ENCODE assay signal across 8 mouse cellular contexts in the genomic region with DNA sequence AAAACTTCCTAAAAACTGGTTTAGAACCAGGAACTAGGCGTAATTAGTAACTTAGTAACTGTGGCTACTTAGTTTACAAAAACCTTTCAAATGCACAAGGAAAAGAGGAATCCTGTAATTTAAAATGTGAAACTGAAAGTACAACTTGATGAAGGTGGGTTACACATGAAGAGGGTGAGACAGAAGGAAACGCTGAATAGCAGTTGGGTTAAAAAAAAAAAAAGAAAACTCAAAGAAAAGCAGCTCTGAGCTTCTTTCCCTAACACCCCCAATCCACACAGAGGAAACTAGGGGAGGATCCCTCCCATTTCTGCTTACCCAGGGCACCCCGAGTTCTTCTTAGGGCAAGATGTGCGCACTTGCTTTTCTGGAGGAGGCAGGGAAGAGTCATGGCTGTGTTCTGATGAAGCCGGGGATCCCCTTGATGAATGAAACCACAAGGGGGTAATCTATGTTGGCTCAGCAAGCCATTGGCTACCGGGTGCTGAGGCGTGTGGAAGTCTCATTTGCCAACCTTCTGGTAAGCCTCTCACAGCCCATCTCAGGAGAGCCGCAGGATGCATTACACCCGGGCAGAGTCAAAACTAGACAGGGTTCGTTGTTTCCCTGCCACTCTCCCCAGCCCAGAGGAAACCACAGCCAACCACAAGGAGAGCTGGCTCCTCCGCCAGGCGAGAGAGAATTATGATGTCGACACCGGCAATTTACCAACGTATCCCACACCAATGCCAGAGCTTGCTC.
DNase-seq lines count a peak whose midpoint lies in the region; ATAC-seq and TF ChIP-seq lines count a peak whose summit lies in the region.

No protein-coding gene starts in this region.

- H3K27ac ChIP-seq in CH12.LX (ENCODE audit: insufficient read depth, low read depth) = peak overlapping the region; percentile 94
- no peak overlapping the region for H3K27ac ChIP-seq in forebrain, embryonic 13.5 days

- no peaks in the 10 kb centered on the region for H3K9me3 ChIP-seq in CH12.LX (replicated peaks; ENCODE audit: low read length)
- no peaks in the 10 kb centered on the region for H3K9me3 ChIP-seq in forebrain, embryonic 13.5 days (replicated peaks)

- TF ChIP-seq EP300 in CH12.LX (IDR thresholded peaks at IDR 0.05; ENCODE audit: low read length) = peak; percentile 87

- peak overlapping the region; percentile 73 to 78 (median 74) for H3K4me3 ChIP-seq in CH12.LX (replicated peaks in 1 of 3; ENCODE audit: low read depth in 2 of 3, low read length in 2 of 3, poor library complexity in 1 of 3)
- no peak overlapping the region for H3K4me3 ChIP-seq in forebrain, embryonic 13.5 days

- TF ChIP-seq RAD21 in CH12.LX (IDR thresholded peaks at IDR 0.05; ENCODE audit: low read depth, low read length) = no peak; the same call in 1 of the 2 replicates

- peaks cover 4 to 21% of the 10 kb centered on the region in 2 experiments for H3K36me3 ChIP-seq in CH12.LX (replicated peaks in 1 of 2; ENCODE audit: control insufficient read depth in 1 of 2, insufficient read depth in 1 of 2, low read length in 1 of 2)
- no peaks in the 10 kb centered on the region for H3K36me3 ChIP-seq in forebrain, embryonic 13.5 days (ENCODE audit: poor library complexity, severe bottlenecking)

- dilution Hi-C loops in CH12.LX (cut with MboI; ENCODE audit: extremely low pct_ligation_motif_present, extremely low pct_unique_long_range_greater_than_20kb, low sequenced_read_pairs) = no loop called here

- H3K79me2 ChIP-seq in CH12.LX (replicated peaks; ENCODE audit: control insufficient read depth, extremely low read depth, insufficient read depth, poor library complexity, severe bottlenecking) = peaks cover 39% of the 10 kb centered on the region

- H3K9ac ChIP-seq in CH12.LX (ENCODE audit: insufficient read depth, low read depth) = peak overlapping the region; percentile 97
- H3K9ac ChIP-seq in forebrain, embryonic 13.5 days = no peak overlapping the region

- TF ChIP-seq CTCF in CH12.LX (conservative IDR thresholded peaks at IDR 0.05 in 1 of 2, IDR thresholded peaks at IDR 0.05 in 1 of 2; ENCODE audit: low read depth in 2 of 2, low read length in 2 of 2) = no peak

- peaks cover 20 to 58% of the 10 kb centered on the region in 2 experiments for H3K4me1 ChIP-seq in CH12.LX (ENCODE audit: control insufficient read depth in 1 of 2, insufficient read depth in 2 of 2)
- peaks cover 2% of the 10 kb centered on the region; the same call in 1 of the 2 replicates for H3K4me1 ChIP-seq in forebrain, embryonic 13.5 days

- TF ChIP-seq POLR2A in CH12.LX (IDR thresholded peaks at IDR 0.05; ENCODE audit: low read depth, low read length) = peak; percentile 70

- 90% methylated on average over 15 of the region's 15 CpGs for WGBS in forebrain, embryonic 13.5 days

- in situ Hi-C loops in CH12.LX (cut with MboI; ENCODE audit: low pct_ligation_motif_present, low pct_unique_long_range_greater_than_20kb, low sequenced_read_pairs) = no loop called here

- peak; percentile 61 for DNase-seq in adrenal gland, adult 2 months
- DNase-seq in adrenal gland, adult 8-10 months = no peak
- DNase-seq in CH12.LX (ENCODE audit: extremely low read depth) = peak; percentile 91
- DNase-seq in right cerebral cortex, postnatal 25 days = no peak
- DNase-seq in urinary bladder, adult 2 months (ENCODE audit: low spot score) = no peak

- peak overlapping the region; percentile 87 for H3K4me2 ChIP-seq in CH12.LX (ENCODE audit: insufficient read depth, low read depth, poor library complexity, severe bottlenecking)
- no peak overlapping the region for H3K4me2 ChIP-seq in forebrain, embryonic 13.5 days

- peak; percentile 73 for ATAC-seq in granulocyte monocyte progenitor cell, adult 5-6 weeks (replicated peaks; ENCODE audit: poor library complexity, severe bottlenecking)
- peak; percentile 57 for ATAC-seq in monocyte, adult 5-6 weeks (replicated peaks; ENCODE audit: insufficient number of reproducible peaks, low FRiP score, low TSS enrichment, poor library complexity, severe bottlenecking)
- no peak for ATAC-seq in forebrain, embryonic 13.5 days

- H3K27me3 ChIP-seq in CH12.LX (replicated peaks) = no peaks in the 10 kb centered on the region
- no peaks in the 10 kb centered on the region for H3K27me3 ChIP-seq in forebrain, embryonic 13.5 days

TF ChIP-seq in CH12.LX, 34 proteins besides CTCF, POLR2A, EP300 and RAD21:
- TF ChIP-seq KAT2A (IDR thresholded peaks at IDR 0.05; ENCODE audit: insufficient replicate concordance, low read length) = no peak
- TF ChIP-seq NELFE (IDR thresholded peaks at IDR 0.05; ENCODE audit: low read depth, low read length) = 0 out of 2 replicates have a peak, but pooled peaks have one; percentile 40
- no peak; the same call in 1 of the 2 replicates for TF ChIP-seq ZMIZ1 (IDR thresholded peaks at IDR 0.05; ENCODE audit: low read depth, low read length)
- TF ChIP-seq MEF2A (IDR thresholded peaks at IDR 0.05; ENCODE audit: borderline replicate concordance, low read depth, low read length) = peak; percentile 82; the same call in 1 of the 2 replicates
- TF ChIP-seq USF2 (conservative IDR thresholded peaks at IDR 0.05; ENCODE audit: low read depth, low read length) = no peak
- no peak for TF ChIP-seq SMC3 (IDR thresholded peaks at IDR 0.05; ENCODE audit: low read depth, low read length)
- no peak for TF ChIP-seq POLR2AphosphoS2 (IDR thresholded peaks at IDR 0.05; ENCODE audit: low read depth, low read length)
- peak; percentile 72; the same call in 1 of the 2 replicates for TF ChIP-seq MAZ (IDR thresholded peaks at IDR 0.05; ENCODE audit: low read depth, low read length)
- TF ChIP-seq MAX (IDR thresholded peaks at IDR 0.05; ENCODE audit: low read length) = peak; percentile 38; the same call in 1 of the 2 replicates
- peak; percentile 45; the same call in 1 of the 2 replicates for TF ChIP-seq MYC (IDR thresholded peaks at IDR 0.05; ENCODE audit: low read depth, low read length)
- peak; percentile 75 for TF ChIP-seq BHLHE40 (IDR thresholded peaks at IDR 0.05; ENCODE audit: low read depth, low read length)
- no peak; the same call in 1 of the 2 replicates for TF ChIP-seq JUND (conservative IDR thresholded peaks at IDR 0.05; ENCODE audit: low read depth, low read length)
- TF ChIP-seq ZC3H11A (IDR thresholded peaks at IDR 0.05; ENCODE audit: low read depth, low read length) = no peak; the same call in 1 of the 2 replicates
- peak; percentile 52; the same call in 1 of the 2 replicates for TF ChIP-seq MXI1 (IDR thresholded peaks at IDR 0.05; ENCODE audit: low read depth, low read length)
- peak; percentile 86 for TF ChIP-seq ETS1 (conservative IDR thresholded peaks at IDR 0.05; ENCODE audit: low read depth, low read length)
- no peak for TF ChIP-seq PAX5 (IDR thresholded peaks at IDR 0.05; ENCODE audit: low read length)
- TF ChIP-seq CHD1 (IDR thresholded peaks at IDR 0.05; ENCODE audit: low read depth, low read length) = no peak
- TF ChIP-seq JUN (IDR thresholded peaks at IDR 0.05; ENCODE audit: insufficient read depth, low read depth, low read length) = no peak
- TF ChIP-seq UBTF (IDR thresholded peaks at IDR 0.05; ENCODE audit: low read depth, low read length) = no peak
- peak; percentile 92 for TF ChIP-seq IRF4 (IDR thresholded peaks at IDR 0.05; ENCODE audit: low read depth, low read length)
- TF ChIP-seq SIN3A (IDR thresholded peaks at IDR 0.05; ENCODE audit: low read length) = peak; percentile 66; the same call in 1 of the 2 replicates
- no peak for TF ChIP-seq ZKSCAN1 (IDR thresholded peaks at IDR 0.05; ENCODE audit: borderline replicate concordance, low read depth, low read length)
- no peak; the same call in 1 of the 2 replicates for TF ChIP-seq ELF1 (IDR thresholded peaks at IDR 0.05; ENCODE audit: low read depth, low read length)
- TF ChIP-seq E2F4 (IDR thresholded peaks at IDR 0.05; ENCODE audit: insufficient replicate concordance, low read depth, low read length) = no peak
- TF ChIP-seq CHD2 (IDR thresholded peaks at IDR 0.05; ENCODE audit: low read length) = peak; percentile 66; the same call in 1 of the 2 replicates
- no peak for TF ChIP-seq HCFC1 (IDR thresholded peaks at IDR 0.05; ENCODE audit: low read depth, low read length)
- TF ChIP-seq RCOR1 (conservative IDR thresholded peaks at IDR 0.05; ENCODE audit: low read depth, low read length) = peak; percentile 85
- TF ChIP-seq GABPA (IDR thresholded peaks at IDR 0.05; ENCODE audit: insufficient replicate concordance, low read depth, low read length) = no peak
- TF ChIP-seq USF1 (IDR thresholded peaks at IDR 0.05; ENCODE audit: low read depth, low read length) = no peak
- TF ChIP-seq TBP (conservative IDR thresholded peaks at IDR 0.05; ENCODE audit: low read depth, low read length) = peak; percentile 80
- TF ChIP-seq MAFK (IDR thresholded peaks at IDR 0.05; ENCODE audit: insufficient replicate concordance, low read length) = peak; percentile 80
- peak; percentile 82 for TF ChIP-seq TCF12 (IDR thresholded peaks at IDR 0.05; ENCODE audit: low read depth, low read length)
- peak; percentile 62; the same call in 1 of the 2 replicates for TF ChIP-seq ZNF384 (IDR thresholded peaks at IDR 0.05; ENCODE audit: low read depth, low read length)
- TF ChIP-seq NRF1 (IDR thresholded peaks at IDR 0.05; ENCODE audit: low read depth, low read length) = no peak
TF ChIP-seq in CH12.LX: peak in this region for 16.

Comparison
In these comparisons a context has a peak if more than half of its experiments do, and no peak if none do; other contexts are left out.
1. DNase-seq: peak in adrenal gland, adult 2 months (single experiment) and CH12.LX (single experiment); none in adrenal gland, adult 8-10 months (single experiment), right cerebral cortex, postnatal 25 days (single experiment) and urinary bladder, adult 2 months (single experiment).